Mouse (Mus musculus) granulocyte monocyte progenitor cell, adult 5-6 weeks (primary cell): Measurements from ENCODE around the gene Zfp131. TPM values are rescaled to one million over a fixed set of nuclear protein-coding genes. Genes with fewer than 3 reads are reported as not detected.
"Not testable (repeated sequence)": the region's sequence is repeated elsewhere in the genome, so short reads cannot be mapped to it uniquely, and the experiment has no call there.

Source experiments
- ATAC-seq: replicated peaks from 2 replicates; pipeline ENCODE4 v1.8.0; 2016; ENCODE audit warnings: mild to moderate bottlenecking, moderate TSS enrichment, inconsistent platforms; ENCODE audit not compliant: poor library complexity, severe bottlenecking
- total RNA-seq, 2 experiments: library from RNA; stranded (forward) in 1 of 2; stranded (reverse) in 1 of 2; fragments of 200-712, 200-1000 nt in 1 of 2; fragments of >200 nt in 1 of 2; fragmentation: Nextera tagmentation in 1 of 2; gene quantifications; 2 replicates each; pipeline ENCODE4 v1.2.3; 2014 to 2017

Gene Zfp131
- 49.3 and 60.3 TPM in 2 replicates for total RNA-seq (2014; fragmentation: Nextera tagmentation)
- total RNA-seq (2017): 64.4 and 64.8 TPM in 2 replicates

DNA sequence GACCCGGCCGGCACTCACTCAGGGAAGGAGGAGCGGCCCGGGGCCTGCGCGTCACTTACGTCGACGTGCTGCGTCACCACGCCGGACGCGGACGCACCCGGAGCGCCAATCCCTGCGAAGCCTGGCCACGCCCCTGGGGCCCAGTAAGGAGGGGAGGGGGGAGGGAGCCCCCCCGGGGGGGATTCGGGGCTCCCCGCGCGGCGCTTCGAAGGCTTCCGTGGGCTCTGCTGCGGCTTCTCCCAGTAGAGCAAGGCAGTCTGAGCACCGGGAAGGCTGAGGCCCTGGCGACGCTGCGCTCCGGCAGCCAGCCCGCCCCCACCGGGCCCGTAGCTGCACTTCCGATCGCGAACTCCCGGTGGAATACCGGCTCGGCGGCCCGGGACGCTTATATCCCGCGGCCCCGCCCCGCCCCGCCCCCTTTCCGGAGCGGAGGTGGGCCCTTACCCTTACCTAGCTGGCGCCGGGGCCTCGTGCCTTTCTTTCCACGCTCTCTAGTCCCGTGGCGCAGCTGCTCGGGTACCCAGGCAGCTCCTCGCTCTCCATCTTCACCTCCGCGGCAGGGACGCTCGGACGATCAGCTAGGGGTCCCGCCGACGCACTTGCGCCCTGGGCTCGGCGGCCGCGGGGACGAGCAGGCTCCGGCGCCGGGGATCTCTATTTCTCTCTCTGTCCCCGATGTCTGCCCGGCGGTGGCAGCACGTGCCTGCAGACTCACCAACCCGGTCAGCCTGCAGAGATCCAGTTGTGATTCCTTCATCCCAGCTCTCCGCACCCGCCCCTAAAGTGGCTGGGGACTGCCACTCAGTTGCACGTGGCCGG lies at the start of gene Zfp131:
Gene Zfp131 (minus strand): TSS at position 129 of the 819 bp plus-strand sequence.
- ATAC-seq: peak; percentile 80

DNA sequence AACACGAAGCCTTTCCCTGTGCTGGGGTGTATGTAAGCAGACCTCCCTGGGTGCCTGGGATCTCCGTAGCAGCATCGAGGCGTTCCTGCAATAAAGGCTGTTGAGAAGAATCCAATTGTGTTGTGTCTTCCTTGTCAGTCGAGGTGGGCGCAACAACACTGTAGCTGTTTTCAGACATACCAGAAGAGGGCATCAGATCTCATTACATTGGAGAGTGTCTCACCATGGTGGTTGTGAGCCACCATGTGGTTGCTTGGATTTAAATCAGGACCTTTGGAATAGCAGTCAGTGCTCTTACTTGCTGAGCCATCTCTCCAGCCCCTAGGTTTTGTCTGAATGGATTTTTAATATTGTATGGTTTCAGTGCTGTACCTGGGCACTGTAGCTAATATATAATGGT lies 49.3 kb upstream of the Zfp131 start:
- not testable (repeated sequence) for ATAC-seq

DNA sequence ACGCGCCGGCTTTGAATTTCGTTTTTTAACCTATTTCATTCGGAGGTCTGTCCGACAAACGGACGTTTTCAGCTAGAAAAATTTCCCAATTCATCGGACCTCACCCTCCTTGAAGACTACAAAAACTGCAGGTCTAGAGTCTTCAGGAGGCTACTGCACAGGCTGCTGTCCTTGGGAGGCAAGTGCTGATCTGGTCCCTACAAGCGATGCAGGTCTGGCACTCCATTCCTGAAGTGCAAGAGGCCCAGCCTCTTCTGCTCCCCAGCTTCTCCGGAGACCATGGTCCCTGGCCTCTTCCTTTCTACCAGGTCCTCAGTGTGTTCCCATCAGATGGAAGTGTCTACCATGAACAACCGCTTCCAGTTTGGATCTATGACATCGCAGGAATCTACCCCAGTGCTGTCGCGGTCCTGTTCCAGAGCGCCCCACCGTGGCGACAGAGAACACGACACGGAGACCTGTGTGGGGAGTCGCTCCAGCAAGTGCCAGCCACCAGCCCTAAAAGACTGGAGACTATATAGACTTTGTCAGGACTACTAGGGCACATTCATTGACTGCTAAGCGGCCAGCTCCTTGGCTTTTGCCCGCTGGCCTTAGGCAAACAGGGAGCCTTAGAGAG lies 47.1 kb upstream of the Zfp131 start:
- peak; percentile 64 for ATAC-seq

DNA sequence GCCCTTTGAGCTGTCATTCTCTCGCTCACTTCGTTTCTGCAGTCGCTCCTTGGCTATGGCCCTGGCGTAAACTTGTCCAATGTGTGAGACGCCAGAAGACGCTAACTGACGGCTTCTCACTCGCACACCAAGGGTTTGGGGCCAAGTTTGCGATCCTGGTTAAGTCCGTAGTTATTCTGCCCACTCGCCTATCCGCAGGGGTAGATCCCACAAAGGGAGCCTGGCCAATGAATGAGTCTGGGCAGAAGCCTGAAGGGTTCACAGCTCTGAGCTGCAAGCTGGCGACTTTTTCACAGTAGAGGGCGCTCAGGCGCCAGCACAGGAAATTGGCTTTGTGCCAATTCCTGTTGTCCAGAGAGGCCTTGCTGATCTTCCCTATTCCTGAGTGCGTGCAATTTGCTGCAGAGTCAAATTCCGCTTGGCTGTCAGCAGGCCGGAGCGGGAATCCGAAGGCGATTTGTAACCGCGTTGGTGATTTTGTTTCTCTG lies 45.7 kb upstream of the Zfp131 start:
- peak; percentile 57 for ATAC-seq

DNA sequence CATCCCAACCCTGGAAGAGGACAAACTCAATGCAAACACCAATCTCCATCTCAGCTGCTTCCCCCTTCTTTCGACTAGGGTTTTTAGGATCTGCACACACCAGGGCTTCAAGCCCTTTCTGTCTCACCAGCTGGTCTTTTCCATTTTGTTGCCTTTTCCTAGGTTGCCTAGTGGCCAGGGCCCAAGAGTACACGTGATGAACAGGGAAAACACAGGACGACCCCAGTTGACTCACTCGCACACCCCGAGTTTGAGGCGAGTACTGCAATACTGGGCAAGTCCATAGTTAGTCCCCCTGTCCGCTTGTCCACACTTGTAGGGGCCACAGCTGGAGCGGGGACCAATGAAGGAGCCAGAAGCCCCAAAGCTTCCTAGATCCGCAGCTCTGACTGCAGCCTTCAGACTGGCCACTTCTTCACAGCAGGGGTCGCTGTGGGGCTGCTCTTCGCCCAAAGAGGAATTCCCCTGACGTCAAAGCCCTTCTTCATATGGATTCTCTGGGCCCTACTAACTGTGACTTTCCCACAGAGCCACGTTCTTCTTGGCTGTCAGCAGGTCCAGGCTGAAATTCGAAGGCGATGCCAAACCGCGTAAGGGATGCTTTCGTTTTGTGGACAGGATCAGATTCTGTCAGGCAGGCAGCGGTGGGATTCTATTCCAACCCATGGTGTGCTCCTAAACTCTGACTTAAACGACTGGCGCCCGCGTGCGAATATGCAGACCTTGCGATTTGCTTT lies 44.8 kb upstream of the Zfp131 start, which contains the start of gene D13Ertd608e:
Gene D13Ertd608e (plus strand): TSS at position 687 of the 737 bp plus-strand sequence.
- peak; percentile 70 for ATAC-seq

DNA sequence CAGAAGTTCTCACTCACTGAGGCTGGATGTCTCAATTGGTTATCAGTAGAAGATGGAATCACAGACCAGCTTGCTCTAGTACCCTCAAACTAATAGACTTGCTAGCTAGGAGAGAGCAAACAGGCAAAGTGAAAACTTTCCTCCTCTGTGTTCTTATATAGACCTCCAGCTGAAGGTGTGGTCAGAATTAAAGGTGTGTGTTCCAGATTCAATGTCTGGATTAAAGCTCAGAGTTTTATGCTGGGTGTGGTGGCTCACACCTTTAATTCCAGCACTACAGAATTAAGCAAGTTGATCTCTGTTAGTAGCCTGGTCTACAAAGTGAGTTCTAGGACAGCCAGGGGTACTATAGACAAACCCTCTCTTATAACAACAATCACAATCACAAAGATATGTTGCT lies 39.4 kb upstream of the Zfp131 start, which contains the start of gene AF067063:
Gene AF067063 (minus strand): TSS at position 101 of the 400 bp plus-strand sequence.
- ATAC-seq: not testable (repeated sequence)

DNA sequence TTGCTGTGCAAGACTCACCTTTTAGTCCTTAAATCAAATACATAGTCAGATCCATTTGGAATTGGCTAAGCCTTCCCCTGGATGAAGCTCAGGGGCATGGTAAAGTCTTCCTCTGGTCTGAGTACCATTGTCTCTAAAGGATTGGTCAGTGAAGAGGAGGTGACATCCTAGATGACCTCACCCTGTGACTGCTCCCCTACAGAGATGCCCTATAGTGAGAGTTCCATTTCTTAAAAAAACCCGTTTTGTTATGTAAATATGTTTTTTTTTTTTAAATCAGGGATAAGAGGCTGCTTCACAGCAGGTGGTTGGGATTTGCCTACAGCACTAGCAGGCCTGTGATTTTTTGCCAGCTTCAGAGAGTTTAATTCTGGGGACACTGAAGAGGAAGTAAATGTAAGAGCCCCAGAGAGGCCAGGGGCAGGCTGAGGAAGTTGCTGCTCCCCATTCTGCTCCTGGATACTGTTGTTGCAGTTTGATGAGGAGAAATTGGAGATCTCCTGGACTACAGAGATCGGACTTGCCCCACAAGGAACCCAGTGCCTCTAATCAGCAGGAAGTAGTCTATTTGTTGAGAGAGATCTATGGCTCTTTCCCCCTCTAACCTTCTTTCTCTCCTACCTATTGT lies 27.0 kb upstream of the Zfp131 start:
- peak; percentile 83 for ATAC-seq

DNA sequence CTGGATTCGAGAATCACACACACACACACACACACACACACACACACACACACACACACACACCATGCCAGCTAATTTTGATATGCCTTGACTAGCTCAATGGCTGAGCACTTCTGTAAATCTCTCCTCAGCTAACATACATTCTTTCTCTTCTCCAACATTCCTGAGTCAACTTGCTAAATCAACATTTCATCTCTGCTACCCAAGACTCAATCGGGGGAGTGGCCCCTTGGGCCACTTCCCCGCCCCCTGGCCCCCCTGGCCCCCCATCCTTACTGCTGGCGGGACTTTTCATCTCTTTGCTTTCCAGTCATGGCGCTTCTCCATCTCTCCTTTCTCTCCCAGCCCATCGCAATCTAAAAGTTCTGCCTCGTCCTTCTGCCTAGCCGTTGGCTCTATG lies 26.1 kb upstream of the Zfp131 start:
- ATAC-seq: no peak

DNA sequence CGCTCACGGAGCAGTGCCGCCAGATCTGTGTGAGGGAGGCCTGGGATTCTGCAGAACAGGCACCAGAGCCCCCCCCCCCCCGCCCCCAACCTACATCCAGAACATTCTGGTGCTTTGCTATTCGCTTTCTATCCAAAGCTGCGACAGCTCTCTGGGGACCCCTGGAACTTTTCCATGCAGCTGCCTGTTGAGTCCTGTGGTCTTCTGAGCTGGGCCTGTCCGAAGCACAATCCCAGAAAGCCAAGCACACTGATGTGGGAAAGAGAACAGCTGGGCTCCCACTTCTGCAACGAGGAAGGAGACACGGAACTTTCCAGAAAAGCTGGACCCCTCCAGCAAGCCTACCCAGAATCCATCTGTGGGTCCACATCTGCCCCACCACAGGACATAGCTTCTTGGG lies 19.3 kb upstream of the Zfp131 start:
- no peak for ATAC-seq

DNA sequence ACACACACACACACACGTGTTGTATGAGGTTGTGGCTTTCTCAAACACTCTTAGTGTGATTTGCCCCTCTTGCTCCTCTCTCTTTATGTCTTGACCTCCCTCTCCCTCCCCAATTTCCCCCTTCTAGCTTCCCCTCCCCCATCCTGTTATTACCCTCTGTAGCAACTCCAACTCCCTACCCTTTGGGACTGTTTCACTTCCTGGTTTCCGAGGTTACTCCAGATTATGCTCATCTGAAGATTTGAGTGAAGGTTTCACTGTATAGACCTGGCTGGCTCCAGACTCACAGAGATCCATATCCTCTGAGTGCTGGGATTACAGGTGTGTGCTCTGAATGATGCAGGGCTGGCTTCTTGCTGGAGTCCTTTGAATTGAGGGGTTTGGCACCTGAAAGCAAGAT lies 18.2 kb upstream of the Zfp131 start:
- ATAC-seq: peak; percentile 92

DNA sequence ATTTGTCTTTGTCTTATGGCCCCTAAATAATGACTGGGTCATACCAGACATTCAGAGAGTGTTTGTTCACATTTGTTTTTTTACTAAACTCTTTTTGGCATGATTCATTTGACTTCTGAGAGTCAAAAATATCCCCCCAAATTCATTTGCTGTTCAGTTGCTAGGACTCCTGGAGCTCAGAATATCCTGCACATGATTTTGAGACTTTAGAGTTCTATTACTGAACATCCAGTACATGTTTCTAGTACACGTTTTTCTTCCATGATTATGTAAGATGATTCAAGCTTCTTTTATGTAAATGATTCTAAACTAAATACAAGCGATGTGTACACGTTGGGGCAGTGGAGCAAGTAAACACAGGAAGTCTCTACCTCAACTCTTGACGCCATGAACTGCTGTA lies 7.0 kb upstream of the Zfp131 start:
- ATAC-seq: no peak

DNA sequence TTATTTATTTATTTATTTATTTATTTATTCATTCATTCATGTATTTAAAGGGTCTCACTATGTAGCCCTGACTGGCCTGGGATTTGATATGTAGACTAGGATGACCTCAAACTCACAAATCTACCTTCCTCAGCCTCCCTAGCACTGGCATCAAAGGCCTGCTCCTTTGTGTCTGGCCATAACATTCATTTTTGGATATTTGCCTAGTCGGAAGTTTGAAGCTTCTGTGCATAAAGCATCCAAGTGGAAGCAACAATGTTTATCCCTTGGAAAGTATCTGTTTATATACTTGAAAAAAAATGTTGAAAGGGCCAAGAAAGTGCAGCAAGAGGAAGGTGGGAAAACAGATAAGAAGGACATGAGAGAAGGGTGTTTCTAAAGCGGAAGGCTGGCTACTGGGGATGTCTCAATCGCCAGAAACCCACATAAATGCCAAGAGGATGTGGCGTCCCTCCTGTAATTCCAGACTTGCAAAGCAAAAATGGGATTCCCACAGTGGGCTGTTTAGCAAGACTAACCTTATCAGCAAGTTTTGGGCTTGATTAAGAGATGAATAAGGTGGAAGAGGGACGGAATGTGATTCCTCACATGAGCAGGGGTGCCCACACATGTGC lies 2.2 kb upstream of the Zfp131 start:
- peak; percentile 53 for ATAC-seq

DNA sequence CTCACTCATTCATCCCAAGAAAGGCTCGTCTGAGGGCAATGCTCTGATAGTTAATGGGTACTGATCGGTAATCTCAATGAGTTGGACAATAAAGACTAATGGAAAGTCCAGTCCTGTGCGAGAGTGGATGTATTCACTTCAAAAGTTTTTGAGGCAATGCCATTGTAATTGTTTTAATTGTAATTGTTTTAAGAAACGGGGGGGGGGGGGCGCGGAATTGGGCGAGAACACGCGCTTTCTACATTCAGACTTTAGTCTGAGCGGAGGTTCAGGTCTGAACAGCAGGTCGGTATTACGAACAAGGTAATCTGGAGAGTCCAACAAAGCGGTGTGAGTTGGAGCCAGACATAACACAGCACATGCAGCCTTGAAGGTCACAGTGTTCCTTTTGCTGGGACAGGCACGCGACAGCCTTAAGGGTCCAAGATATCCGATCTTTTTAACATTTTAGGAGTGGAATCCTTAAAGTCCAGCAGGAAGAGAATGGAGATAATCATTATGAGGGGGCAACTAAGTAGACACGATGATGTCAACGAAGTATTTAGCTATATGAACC lies 969 bp upstream of the Zfp131 start:
- no peak for ATAC-seq

DNA sequence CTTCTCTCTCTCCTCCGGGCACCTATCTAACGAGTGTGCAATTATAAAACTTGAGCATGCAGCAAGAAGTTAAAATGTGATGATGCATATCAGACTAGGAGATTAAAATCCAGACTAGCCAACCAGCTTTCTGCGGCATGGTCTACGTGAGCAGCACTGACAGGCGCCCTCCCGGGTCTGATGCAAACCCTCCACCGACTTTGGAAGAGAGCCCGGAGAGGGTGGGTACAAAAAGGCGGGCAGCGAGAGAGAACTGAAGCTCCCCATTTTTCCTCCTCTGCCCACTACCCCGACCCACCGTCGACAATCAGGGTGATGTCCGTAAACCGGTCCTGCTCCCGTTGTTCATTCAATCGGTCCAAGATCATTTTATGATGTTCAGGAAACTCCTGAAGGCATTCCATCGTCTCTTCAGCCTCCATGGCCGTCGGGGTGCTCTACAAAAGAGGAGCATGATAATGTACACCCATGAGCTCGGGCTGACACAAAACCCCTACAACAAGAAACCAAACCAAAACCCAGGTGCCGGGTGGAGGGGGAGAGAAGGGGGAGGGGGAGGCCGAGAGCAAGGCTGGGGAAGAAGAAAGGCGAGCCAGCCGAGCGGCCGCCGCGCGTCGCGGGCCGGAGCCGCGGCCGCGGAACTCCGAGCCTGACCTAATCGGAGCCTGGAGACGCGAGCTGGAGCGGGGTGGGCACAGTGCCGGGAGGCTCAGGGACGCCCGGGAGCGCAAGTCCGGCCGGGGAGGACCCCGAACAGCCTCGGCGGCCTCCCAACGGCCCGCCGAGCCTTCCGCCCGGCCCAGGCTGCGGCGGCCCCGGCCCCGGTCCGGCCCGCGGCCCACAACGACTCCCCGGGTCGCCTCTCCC lies 605 bp downstream of the Zfp131 start:
- ATAC-seq: peak; percentile 40

DNA sequence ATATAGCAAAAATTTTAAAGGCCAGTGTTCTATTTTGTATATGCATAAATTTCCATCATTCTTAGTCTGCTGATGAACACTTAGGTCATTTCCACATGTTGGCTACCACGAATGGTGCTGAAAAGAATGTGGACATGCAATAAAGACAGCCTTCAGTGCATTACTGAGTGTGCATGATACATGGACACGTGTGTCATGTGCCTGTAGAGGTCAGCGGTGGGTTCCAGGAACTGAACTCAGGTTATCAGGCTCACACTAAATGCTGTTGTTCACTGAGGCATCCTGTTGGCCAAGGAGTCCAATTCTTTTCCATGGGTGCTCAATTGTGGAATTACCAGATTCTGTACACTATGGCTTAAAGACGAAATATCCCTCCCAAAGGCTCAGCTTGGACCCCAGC lies 7.1 kb downstream of the Zfp131 start:
- ATAC-seq: peak; percentile 62

DNA sequence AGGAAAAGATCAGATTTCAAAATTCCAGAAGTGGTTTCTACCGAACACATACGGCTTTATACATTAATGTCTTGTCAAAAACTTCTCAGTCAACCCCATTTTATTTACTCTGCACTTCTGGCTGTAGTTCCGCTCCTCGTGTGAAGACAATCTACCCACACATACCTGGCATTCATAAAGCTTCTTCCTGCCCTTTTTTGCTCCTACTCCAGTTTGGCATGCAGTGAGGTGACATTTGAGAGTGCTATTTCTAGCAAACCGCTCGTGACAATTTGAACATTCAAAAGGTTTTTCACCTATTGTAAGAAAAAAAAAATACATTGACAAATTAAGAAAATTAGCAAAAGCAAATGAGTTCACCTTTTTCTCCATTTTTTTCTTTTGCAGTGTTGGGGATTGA lies 22.1 kb downstream of the Zfp131 start:
- no peak for ATAC-seq

DNA sequence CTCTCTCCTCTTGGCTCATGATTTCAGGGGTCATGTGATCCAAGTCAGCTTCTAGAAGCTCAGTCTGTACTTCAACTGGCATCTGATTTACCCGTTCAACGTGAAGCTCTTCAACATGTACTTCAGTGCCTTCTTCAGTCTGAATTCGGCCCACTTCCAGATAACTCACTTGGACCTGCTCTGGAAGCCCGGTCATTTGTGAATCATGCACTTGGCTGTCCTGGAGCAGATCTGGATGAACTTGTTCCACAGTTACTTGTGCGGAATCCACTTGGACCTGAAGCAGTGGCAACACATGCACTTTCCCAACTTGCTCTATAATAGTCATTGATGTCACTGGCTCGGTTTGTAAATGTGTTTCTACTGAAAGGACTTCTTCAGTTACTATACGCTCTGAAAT lies 24.2 kb downstream of the Zfp131 start:
- ATAC-seq: no peak

DNA sequence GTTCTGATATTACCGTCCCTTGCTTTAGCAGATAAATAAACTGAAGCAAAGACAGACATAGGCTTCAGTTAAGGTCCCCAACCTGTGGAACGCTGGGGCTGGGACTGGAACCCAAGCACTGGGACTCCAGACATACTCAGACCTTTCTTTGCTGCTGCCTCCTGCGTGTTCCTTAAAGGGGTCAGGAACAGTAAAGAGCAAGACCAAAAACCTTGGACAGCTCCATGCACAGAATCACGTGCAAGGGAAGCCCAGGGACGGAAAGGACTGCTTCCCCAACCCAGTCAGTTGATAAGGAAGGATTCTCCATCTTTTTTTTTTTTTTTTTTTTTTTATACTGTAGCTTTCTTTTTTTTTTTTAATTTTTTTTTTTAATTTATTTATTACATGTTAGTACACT lies 33.9 kb downstream of the Zfp131 start:
- ATAC-seq: no peak
